Mouse (Mus musculus) fat pad, adult 2 months (tissue): Measurements from ENCODE around the gene Plk2.
"Not testable (repeated sequence)": the region's sequence is repeated elsewhere in the genome, so short reads cannot be mapped to it uniquely, and the experiment has no call there.

Experiments
- DNase-seq: peaks from one replicate; pipeline ENCODE4 v3.0.0-alpha.2; 2011; ENCODE audit warnings: low read depth, low spot score; ENCODE audit errors: extremely low read depth

Plk2 gene

GRCm38 (mm10) chr13:110404686-110405085 is 9.8 kb downstream of the Plk2 start:
- DNase-seq = not testable (repeated sequence)

- no peak for DNase-seq
These were observed 11.3 kb downstream of the Plk2 start for GRCm38 (mm10) chr13:110406152-110406551.

GRCm38 (mm10) chr13:110412572-110413209 is 17.8 kb downstream of the Plk2 start:
- DNase-seq = no peak

GRCm38 (mm10) chr13:110418656-110419055 is 23.8 kb downstream of the Plk2 start:
- no peak for DNase-seq

GRCm38 (mm10) chr13:110419640-110420039 is 24.8 kb downstream of the Plk2 start:
- no peak for DNase-seq

- no peak for DNase-seq
These were observed 27.6 kb downstream of the Plk2 start for GRCm38 (mm10) chr13:110422434-110422833.

GRCm38 (mm10) chr13:110425512-110426222 is 30.8 kb downstream of the Plk2 start:
- DNase-seq = no peak

GRCm38 (mm10) chr13:110431388-110431787 is 36.5 kb downstream of the Plk2 start:
- no peak for DNase-seq

GRCm38 (mm10) chr13:110432062-110432566 is 37.3 kb downstream of the Plk2 start:
- DNase-seq = no peak

- DNase-seq = no peak
These were observed 37.8 kb downstream of the Plk2 start for GRCm38 (mm10) chr13:110432613-110433012.

GRCm38 (mm10) chr13:110436692-110437091 is 41.8 kb downstream of the Plk2 start:
- DNase-seq = no peak

GRCm38 (mm10) chr13:110438624-110439023 is 43.8 kb downstream of the Plk2 start:
- no peak for DNase-seq

GRCm38 (mm10) chr13:110444335-110444734 is 49.5 kb downstream of the Plk2 start:
- DNase-seq = no peak

GRCm38 (mm10) chr13:110444894-110445293 is 50.0 kb downstream of the Plk2 start:
- no peak for DNase-seq

- no peak for DNase-seq
These were observed 51.6 kb downstream of the Plk2 start for GRCm38 (mm10) chr13:110446434-110446833.

- DNase-seq = no peak
These were observed 55.2 kb downstream of the Plk2 start for GRCm38 (mm10) chr13:110450056-110450455.
